In genomic region chr19:6342276-6342933, GRCm38 (mm10) we compare ENCODE assay signal across 8 mouse cellular contexts. TPM values are rescaled to one million over a fixed set of nuclear protein-coding genes. Genes with fewer than 3 reads are reported as not detected.
DNase-seq lines count a peak whose midpoint lies in the region; ATAC-seq and TF ChIP-seq lines count a peak whose summit lies in the region.

No protein-coding gene starts in this region.

- no peak for ATAC-seq in hindbrain, embryonic 15.5 days (ENCODE audit: low FRiP score, low read depth)
- no peak for ATAC-seq in midbrain, embryonic 11.5 days (ENCODE audit: low FRiP score)
- ATAC-seq in forebrain, embryonic 12.5 days (ENCODE audit: low FRiP score) = no peak

- intact Hi-C loops in gastrocnemius, adult 2 months (cut with DNase I) = no loop called here

- WGBS in hindbrain, embryonic 15.5 days = 73% methylated on average over 5 of the region's 5 CpGs
- 79% methylated on average over 5 of the region's 5 CpGs for WGBS in midbrain, embryonic 11.5 days
- 84% methylated on average over 5 of the region's 5 CpGs for WGBS in forebrain, embryonic 12.5 days

- no peak for TF ChIP-seq CTCF in gastrocnemius, adult 2 months (IDR thresholded peaks at IDR 0.05)

- no peaks in the 10 kb centered on the region for H3K27me3 ChIP-seq in hindbrain, embryonic 15.5 days
- H3K27me3 ChIP-seq in midbrain, embryonic 11.5 days (ENCODE audit: control insufficient read depth, insufficient read depth, low read length) = no peaks in the 10 kb centered on the region
- H3K27me3 ChIP-seq in forebrain, embryonic 12.5 days = no peaks in the 10 kb centered on the region

- H3K4me3 ChIP-seq in gastrocnemius, adult 2 months = peak overlapping the region; percentile 94
- no peak overlapping the region for H3K4me3 ChIP-seq in hindbrain, embryonic 15.5 days
- no peak overlapping the region for H3K4me3 ChIP-seq in midbrain, embryonic 11.5 days (ENCODE audit: low read depth, low read length)
- no peak overlapping the region for H3K4me3 ChIP-seq in forebrain, embryonic 12.5 days (replicated peaks)

- H3K27ac ChIP-seq in gastrocnemius, adult 2 months = peak overlapping the region; percentile 89
- no peak overlapping the region for H3K27ac ChIP-seq in hindbrain, embryonic 15.5 days (replicated peaks)
- no peak overlapping the region for H3K27ac ChIP-seq in midbrain, embryonic 11.5 days (ENCODE audit: low read depth, low read length)
- H3K27ac ChIP-seq in forebrain, embryonic 12.5 days = no peak overlapping the region

- H3K9ac ChIP-seq in hindbrain, embryonic 15.5 days = no peak overlapping the region
- no peak overlapping the region for H3K9ac ChIP-seq in midbrain, embryonic 11.5 days (ENCODE audit: low read length)
- H3K9ac ChIP-seq in forebrain, embryonic 12.5 days = no peak overlapping the region

- peaks cover 20% of the 10 kb centered on the region for H3K4me1 ChIP-seq in hindbrain, embryonic 15.5 days (replicated peaks)
- H3K4me1 ChIP-seq in midbrain, embryonic 11.5 days (ENCODE audit: control insufficient read depth, insufficient read depth, low read length) = peaks cover 3% of the 10 kb centered on the region; the same call in 1 of the 2 replicates
- H3K4me1 ChIP-seq in forebrain, embryonic 12.5 days = peaks cover 19% of the 10 kb centered on the region

- no peaks in the 10 kb centered on the region for H3K9me3 ChIP-seq in hindbrain, embryonic 15.5 days
- no peaks in the 10 kb centered on the region for H3K9me3 ChIP-seq in midbrain, embryonic 11.5 days (ENCODE audit: control insufficient read depth, low read length)
- H3K9me3 ChIP-seq in forebrain, embryonic 12.5 days = no peaks in the 10 kb centered on the region

- H3K4me2 ChIP-seq in hindbrain, embryonic 15.5 days = peak overlapping the region; percentile 79
- H3K4me2 ChIP-seq in midbrain, embryonic 11.5 days = no peak overlapping the region
- no peak overlapping the region for H3K4me2 ChIP-seq in forebrain, embryonic 12.5 days

- peak; percentile 27 for DNase-seq in gastrocnemius, adult 2 months
- no peak for DNase-seq in gastrocnemius, adult 18-20 months (ENCODE audit: low spot score)
- DNase-seq in A20 (ENCODE audit: low read depth, low spot score) = peak; percentile 19
- DNase-seq in midbrain, embryonic 11.5 days (ENCODE audit: low spot score, missing footprints) = peak; percentile 77
- DNase-seq in layer of hippocampus, postnatal 25 days (ENCODE audit: extremely low spot score in 1 of 2, low spot score in 1 of 2) = no peak
- DNase-seq in left cerebral cortex, adult 9 months (ENCODE audit: low spot score in 2 of 2) = no peak

- peaks cover 62% of the 10 kb centered on the region for H3K36me3 ChIP-seq in hindbrain, embryonic 15.5 days
- H3K36me3 ChIP-seq in midbrain, embryonic 11.5 days (ENCODE audit: control insufficient read depth, insufficient read depth, low read length) = peaks cover 12% of the 10 kb centered on the region
- H3K36me3 ChIP-seq in forebrain, embryonic 12.5 days (replicated peaks) = peaks cover 74% of the 10 kb centered on the region

RNA-seq across cellular contexts. Expression of gene Map4k2, which starts 1.5 kb away (rescaled TPM):
- total RNA-seq in gastrocnemius, adult 2 months (2021) = 10 to 100 TPM; 13.1 to 14.2 TPM
- 1 to 10 TPM; 7.4 to 8.3 TPM for total RNA-seq in gastrocnemius, adult 18-20 months (2021)
- 20.1 and 21.8 TPM in 2 replicates for polyA plus RNA-seq in hindbrain, embryonic 15.5 days (2015; fragmentation: Nextera tagmentation; extraction: Ambion mirVana)
- polyA plus RNA-seq in midbrain, embryonic 11.5 days (2014; fragmentation: Nextera tagmentation; extraction: Ambion mirVana) = 6.2 and 8.6 TPM in 2 replicates
- 10 to 100 TPM; 66.3 to 78.4 TPM for total RNA-seq in layer of hippocampus, postnatal 25 days (2021)
- 14.4 and 15.1 TPM in 2 replicates for polyA plus RNA-seq in forebrain, embryonic 12.5 days (2016; fragmentation: Nextera tagmentation; extraction: Ambion mirVana)

RNA-seq across cellular contexts. Expression of gene Men1, which starts 7.6 kb away (rescaled TPM):
- total RNA-seq in gastrocnemius, adult 2 months (2021) = 1 to 10 TPM; 7.0 to 7.8 TPM
- total RNA-seq in gastrocnemius, adult 18-20 months (2021) = 1 to 10 TPM; 6.2 to 6.9 TPM
- polyA plus RNA-seq in hindbrain, embryonic 15.5 days (2015; fragmentation: Nextera tagmentation; extraction: Ambion mirVana) = 78.8 and 82.3 TPM in 2 replicates
- 51.2 and 54.7 TPM in 2 replicates for polyA plus RNA-seq in midbrain, embryonic 11.5 days (2014; fragmentation: Nextera tagmentation; extraction: Ambion mirVana)
- total RNA-seq in layer of hippocampus, postnatal 25 days (2021) = 10 to 100 TPM; 63.3 to 64.8 TPM
- polyA plus RNA-seq in forebrain, embryonic 12.5 days (2016; fragmentation: Nextera tagmentation; extraction: Ambion mirVana) = 97.1 and 107 TPM in 2 replicates

RNA-seq across cellular contexts. Expression of gene Sf1, which starts 21.1 kb away (rescaled TPM):
- total RNA-seq in gastrocnemius, adult 2 months (2021) = 10 to 100 TPM; 95.2 to 98.6 TPM
- total RNA-seq in gastrocnemius, adult 18-20 months (2021) = 10 to 100 TPM; 76.2 to 89.8 TPM
- 103 and 117 TPM in 2 replicates for polyA plus RNA-seq in hindbrain, embryonic 15.5 days (2015; fragmentation: Nextera tagmentation; extraction: Ambion mirVana)
- polyA plus RNA-seq in midbrain, embryonic 11.5 days (2014; fragmentation: Nextera tagmentation; extraction: Ambion mirVana) = 186 and 215 TPM in 2 replicates
- 100 to 1,000 TPM; 180 to 215 TPM for total RNA-seq in layer of hippocampus, postnatal 25 days (2021)
- polyA plus RNA-seq in forebrain, embryonic 12.5 days (2016; fragmentation: Nextera tagmentation; extraction: Ambion mirVana) = 204 and 221 TPM in 2 replicates

RNA-seq across cellular contexts. Expression of gene Cdc42bpg, which starts 36.1 kb away (rescaled TPM):
- 1 to 10 TPM; 6.0 to 6.4 TPM for total RNA-seq in gastrocnemius, adult 2 months (2021)
- 1 to 10 TPM; 6.4 to 8.8 TPM for total RNA-seq in gastrocnemius, adult 18-20 months (2021)
- polyA plus RNA-seq in hindbrain, embryonic 15.5 days (2015; fragmentation: Nextera tagmentation; extraction: Ambion mirVana) = 0.36 and 0.38 TPM in 2 replicates
- polyA plus RNA-seq in midbrain, embryonic 11.5 days (2014; fragmentation: Nextera tagmentation; extraction: Ambion mirVana) = 0.23 and 0.42 TPM in 2 replicates
- 1 to 10 TPM; 3.9 to 4.6 TPM for total RNA-seq in layer of hippocampus, postnatal 25 days (2021)
- 0.36 and 0.38 TPM in 2 replicates for polyA plus RNA-seq in forebrain, embryonic 12.5 days (2016; fragmentation: Nextera tagmentation; extraction: Ambion mirVana)

RNA-seq across cellular contexts. Expression of gene Pygm, which starts 41.8 kb away (rescaled TPM):
- over 10,000 TPM in 1 of 2 experiments, 1,000 to 10,000 TPM in 1; 6,181 to 10,031 TPM for total RNA-seq in gastrocnemius, adult 2 months (2021)
- total RNA-seq in gastrocnemius, adult 18-20 months (2021) = 1,000 to 10,000 TPM; 7,185 to 8,344 TPM
- polyA plus RNA-seq in hindbrain, embryonic 15.5 days (2015; fragmentation: Nextera tagmentation; extraction: Ambion mirVana) = 7.0 and 7.6 TPM in 2 replicates
- 0.81 and 1.8 TPM in 2 replicates for polyA plus RNA-seq in midbrain, embryonic 11.5 days (2014; fragmentation: Nextera tagmentation; extraction: Ambion mirVana)
- 10 to 100 TPM; 26.6 to 32.3 TPM for total RNA-seq in layer of hippocampus, postnatal 25 days (2021)
- 0.78 and 1.5 TPM in 2 replicates for polyA plus RNA-seq in forebrain, embryonic 12.5 days (2016; fragmentation: Nextera tagmentation; extraction: Ambion mirVana)

Comparison
In these comparisons a context has a peak if more than half of its experiments do, and no peak if none do; other contexts are left out.
1. DNase-seq: peak in gastrocnemius, adult 2 months (single experiment), A20 (single experiment) and midbrain, embryonic 11.5 days (single experiment); none in gastrocnemius, adult 18-20 months (single experiment), layer of hippocampus, postnatal 25 days (0 of 2) and left cerebral cortex, adult 9 months (0 of 2).
2. RNA of gene Map4k2, which starts 1.5 kb away (total RNA-seq): 66.3 to 78.4 TPM in layer of hippocampus, postnatal 25 days; 13.1 to 14.2 TPM in gastrocnemius, adult 2 months and 7.4 to 8.3 TPM in gastrocnemius, adult 18-20 months; every median in the first group is over 4 times any median in the second.
3. RNA of gene Men1, which starts 7.6 kb away (total RNA-seq): 63.3 to 64.8 TPM in layer of hippocampus, postnatal 25 days; 7.0 to 7.8 TPM in gastrocnemius, adult 2 months and 6.2 to 6.9 TPM in gastrocnemius, adult 18-20 months; every median in the first group is over 4 times any median in the second.